Mouse (Mus musculus) R1 (cell line): ENCODE data around the gene Shtn1.

Source experiments
- DNase-seq: peaks from one replicate; pipeline ENCODE4 v3.0.0-alpha.2; 2018; ENCODE audit warnings: low read depth, low spot score

Shtn1 gene

GRCm38 (mm10) chr19:58970826-58971225, 105.1 kb downstream of the Shtn1 start:
- DNase-seq = no peak

- peak; percentile 87 for DNase-seq
These were observed 107.0 kb downstream of the Shtn1 start for GRCm38 (mm10) chr19:58968731-58969506.

- no peak for DNase-seq
These were observed 112.9 kb downstream of the Shtn1 start for GRCm38 (mm10) chr19:58963011-58963410.

- DNase-seq = no peak
These were observed 121.1 kb downstream of the Shtn1 start for GRCm38 (mm10) chr19:58954779-58955178.

GRCm38 (mm10) chr19:58952236-58952635, 123.7 kb downstream of the Shtn1 start:
- DNase-seq = no peak

- DNase-seq = no peak
These were observed 124.4 kb downstream of the Shtn1 start for GRCm38 (mm10) chr19:58951521-58951920.

- DNase-seq = no peak
These were observed 129.9 kb downstream of the Shtn1 start for GRCm38 (mm10) chr19:58945959-58946358.

GRCm38 (mm10) chr19:58942841-58943828, 132.8 kb downstream of the Shtn1 start, which contains the start of the genes Eno4 and Hspa12a:
Gene Eno4 (plus strand): TSS chr19:58943425.
Gene Hspa12a (minus strand): TSS chr19:58943654.
- DNase-seq = peak; percentile 96

GRCm38 (mm10) chr19:58933062-58933461, 142.8 kb downstream of the Shtn1 start:
- DNase-seq = no peak

- DNase-seq = no peak
These were observed 144.7 kb downstream of the Shtn1 start for GRCm38 (mm10) chr19:58931081-58931800.
